Mouse (Mus musculus) WW6 (cell line): Measurements from ENCODE around the gene Ttc28.
"Not testable (repeated sequence)": the region's sequence is repeated elsewhere in the genome, so short reads cannot be mapped to it uniquely, and the experiment has no call there.

Experiments used
- DNase-seq: peaks from one replicate; pipeline ENCODE4 v3.0.0-alpha.2; 2013; ENCODE audit warnings: low read depth, low spot score

Ttc28 gene

DNA sequence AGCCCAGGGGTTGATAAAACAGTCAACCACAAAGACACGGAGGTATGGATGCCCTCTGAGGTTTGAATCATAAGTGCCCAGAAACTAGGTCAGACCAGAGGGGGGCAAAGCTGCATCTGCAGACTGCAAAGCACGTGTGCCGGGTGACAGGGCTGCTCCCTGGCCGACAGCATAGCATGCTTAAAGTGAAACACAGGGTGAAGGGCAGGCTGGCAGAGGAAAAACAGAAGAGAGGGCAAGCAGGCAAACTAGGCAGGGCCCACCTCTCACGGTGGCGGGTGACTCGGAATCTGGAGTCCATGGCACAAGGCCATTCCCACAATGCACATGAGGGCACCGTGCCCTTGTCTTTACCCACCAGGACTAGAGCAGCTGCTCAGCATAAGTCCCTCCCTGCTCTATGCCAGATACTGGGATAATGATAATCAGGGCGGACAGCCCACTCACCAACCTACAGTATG, 357.6 kb downstream of the Ttc28 start:
- no peak for DNase-seq

DNA sequence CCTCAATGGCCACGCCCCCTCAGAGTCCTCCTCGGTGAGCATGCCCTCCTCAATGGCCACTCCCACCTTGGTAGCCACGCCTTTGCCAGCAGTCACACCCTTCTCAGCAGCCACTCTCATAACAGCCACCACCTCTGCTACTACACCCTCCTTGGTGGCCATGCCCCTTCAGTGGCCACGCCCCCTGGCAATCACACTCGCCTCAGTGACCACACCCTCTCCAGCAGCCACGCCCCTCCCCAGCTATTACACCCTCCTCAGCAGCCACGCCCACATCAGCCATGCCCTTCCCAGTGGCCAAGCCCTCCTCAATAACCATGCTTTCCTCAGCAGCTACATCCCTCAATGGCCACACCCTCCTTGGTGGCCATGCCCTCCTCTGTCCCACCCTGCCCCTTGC, 359.6 kb downstream of the Ttc28 start:
- DNase-seq, result no peak

DNA sequence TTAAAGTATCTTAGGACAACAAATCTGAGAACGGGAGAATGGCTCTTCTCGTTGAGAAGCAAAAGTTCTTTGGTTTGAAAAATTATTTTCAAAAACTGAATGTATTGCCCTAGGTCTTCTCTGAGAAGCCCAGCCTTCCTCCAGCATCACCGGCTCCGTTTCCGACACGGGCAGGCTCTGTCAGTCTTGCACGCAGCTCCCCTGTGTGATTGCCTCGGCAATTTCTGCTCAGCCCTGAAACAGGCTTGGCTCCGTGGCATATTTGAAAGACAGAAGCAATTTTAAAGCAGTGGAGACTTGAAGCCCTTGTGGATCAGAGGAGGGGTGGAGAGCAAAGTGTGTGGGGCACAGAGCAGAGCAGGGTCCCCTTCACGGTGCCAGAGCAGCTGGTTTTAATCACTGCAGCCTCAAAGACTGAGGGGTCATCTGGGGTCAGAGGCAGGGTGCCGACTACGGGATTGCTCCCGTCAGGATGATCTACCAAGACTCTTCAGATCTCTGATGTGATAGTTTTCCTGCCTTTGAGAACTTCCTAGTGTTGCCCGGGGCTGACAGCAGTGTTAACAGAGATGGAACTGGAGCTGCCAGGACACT, 363.9 kb downstream of the Ttc28 start:
- no peak for DNase-seq

DNA sequence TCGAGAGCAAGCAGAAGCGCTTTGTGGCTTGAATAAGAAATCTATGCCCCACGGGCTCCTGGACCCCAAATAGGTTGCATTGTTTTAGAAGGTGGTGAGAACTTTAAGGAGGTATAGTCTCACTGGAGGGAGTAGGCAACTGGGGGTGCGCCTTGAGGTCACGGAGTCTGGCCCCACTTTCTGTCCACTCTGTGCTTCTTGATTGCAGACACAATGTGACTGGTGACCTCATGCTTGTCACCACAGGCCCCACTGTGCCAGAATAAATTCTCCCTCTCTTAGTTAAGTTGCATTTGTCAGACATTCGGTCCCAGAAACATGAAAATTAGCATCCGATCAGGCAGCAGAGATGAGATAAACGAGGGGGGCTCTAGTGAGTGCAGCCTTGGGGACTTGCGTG, 364.5 kb downstream of the Ttc28 start:
- DNase-seq, result no peak

DNA sequence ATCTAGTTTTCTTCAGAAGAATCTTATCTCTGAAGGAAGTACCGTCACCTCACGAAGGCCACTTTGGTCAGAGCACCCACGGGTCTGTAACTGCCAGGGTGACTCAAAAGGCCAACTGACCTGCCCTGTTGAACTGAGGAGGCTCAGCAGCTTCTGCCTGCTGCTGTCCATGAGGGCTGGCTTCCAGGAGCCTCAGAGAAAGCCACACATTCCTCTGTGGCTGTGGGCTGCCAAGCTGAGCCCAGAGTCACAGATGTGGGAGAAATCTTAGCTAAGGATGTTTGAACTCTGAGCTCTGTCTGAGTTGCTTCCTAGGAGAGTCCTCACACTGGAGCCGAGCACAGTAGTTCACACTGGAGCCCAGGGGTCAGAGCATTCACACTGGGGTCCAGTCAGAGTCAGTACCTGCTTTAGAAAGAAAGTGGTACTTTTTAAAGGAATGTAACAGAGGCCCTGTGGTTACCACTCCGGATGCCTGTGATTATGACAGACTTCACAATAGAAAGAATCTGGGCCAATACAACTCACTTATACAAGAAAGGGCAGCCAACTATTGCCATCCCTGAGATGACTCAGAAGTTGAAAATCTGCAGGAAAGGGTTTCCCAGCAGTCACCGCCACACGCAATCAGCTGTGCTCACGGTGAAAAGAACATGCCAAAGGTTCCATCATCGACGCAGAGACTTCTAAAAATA, 368.1 kb downstream of the Ttc28 start:
- no peak for DNase-seq

DNA sequence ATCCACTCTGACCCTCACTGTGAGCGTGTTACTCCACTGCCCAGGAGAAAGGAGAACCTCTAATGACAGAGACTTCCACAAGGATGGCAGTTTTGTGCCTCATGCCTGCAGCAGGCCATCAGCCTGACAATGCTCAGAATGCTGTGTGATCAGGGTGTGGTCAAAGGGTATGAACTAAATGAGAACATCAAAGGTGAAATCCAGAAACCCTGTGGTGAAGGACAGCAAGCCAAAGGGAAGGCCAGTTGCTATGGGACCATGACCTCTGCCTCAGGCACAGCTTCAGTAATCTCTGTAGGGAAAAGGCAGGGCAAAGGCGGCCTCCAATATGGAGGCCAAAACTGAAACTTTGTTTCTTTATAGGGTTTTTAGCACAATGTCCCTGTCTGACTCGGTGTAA, 372.5 kb downstream of the Ttc28 start:
- no peak for DNase-seq

DNA sequence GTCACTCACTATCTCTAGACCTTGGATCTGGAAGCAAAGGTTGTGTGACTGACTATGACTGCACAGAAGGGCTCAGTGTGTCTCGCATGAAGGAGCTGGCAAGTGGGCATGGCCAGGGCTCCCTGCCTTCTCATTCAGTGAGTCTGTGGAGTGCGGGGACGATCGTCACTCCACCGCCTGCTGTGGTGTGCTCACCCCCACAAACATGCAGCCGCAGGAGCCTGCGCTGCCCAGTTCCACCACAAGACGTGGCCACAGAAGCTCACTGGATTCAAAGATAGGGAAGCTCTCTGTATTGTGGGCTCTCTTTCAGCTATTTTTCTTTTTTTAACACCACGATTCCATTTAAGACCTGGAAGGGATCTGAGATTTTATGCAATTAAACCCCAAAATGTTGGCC, 374.8 kb downstream of the Ttc28 start:
- DNase-seq, result no peak

DNA sequence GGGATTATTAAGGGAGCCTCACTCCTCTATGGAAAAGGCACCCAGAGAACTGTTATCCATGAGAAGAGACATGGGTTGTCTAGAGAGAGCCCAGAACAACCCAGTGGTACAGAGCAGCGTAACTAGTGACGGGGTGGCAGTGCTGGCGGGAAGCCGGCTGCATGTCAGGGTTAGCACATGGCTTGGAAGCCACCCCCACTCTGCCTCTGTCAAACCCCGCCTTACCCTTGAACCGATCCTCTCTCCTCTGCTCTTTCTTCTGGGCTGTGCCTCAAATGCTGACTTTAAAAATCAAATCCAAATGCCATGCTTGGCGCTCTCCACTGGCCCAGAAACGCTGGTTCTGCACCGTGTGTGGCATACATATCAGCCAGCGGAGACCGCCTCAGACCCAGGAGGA, 375.2 kb downstream of the Ttc28 start:
- no peak for DNase-seq

DNA sequence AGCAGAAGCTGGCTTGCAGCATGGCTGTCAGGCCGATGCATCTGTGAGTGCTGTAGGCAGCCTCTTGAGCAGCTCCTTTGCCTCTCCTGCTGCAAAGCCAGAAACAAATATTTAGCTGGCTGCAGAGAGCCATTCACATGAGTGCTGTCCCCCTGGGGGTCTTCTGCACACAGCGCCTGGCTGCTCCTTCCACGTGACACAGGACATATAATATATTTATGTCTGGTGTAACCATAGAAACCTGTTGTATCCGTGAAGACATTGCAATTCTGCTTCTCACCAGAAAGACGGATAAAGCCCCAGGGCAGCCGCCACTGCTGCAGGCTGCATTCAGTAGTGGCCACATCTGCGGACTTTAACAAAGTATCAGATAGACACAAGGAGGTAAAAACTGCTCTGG, 376.6 kb downstream of the Ttc28 start:
- no peak for DNase-seq

DNA sequence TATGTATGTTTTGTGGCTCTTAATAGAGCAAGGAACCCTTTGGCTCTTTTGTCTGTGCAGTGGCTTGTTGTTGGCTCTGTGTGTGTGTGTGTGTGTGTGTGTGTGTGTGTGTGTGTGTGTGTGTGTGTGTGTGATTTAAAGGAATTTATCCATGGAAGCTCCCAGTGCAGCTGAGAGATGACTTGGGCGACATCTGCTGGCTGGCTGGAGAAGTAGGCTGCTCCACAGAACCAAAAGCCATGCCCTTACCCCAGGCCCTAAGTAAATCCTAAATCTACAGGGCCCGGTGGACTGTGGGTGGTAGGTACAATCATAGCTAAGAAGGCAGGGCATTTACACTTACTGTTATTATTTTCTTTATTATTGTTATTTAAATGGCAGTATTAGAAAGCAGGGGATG, 377.5 kb downstream of the Ttc28 start:
- no peak for DNase-seq

DNA sequence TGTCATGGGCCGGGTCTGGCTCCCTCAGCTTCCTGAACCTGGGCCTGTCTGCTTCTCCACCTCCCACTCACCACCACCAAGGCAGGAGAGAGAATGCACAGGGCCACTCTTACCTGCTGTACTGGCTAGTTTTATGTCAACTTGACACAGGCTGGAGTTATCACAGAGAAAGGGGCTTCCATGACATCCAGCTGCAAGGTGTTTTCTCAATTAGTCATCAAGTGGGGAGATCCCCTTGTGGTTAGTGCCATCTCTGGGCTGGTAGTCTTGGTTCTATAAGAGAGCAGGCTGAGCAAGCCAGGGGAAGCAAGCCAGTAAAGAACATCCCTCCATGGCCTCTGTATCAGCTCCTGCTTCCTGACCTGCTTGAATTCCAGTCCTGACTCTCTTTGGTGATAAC, 381.6 kb downstream of the Ttc28 start:
- not testable (repeated sequence) for DNase-seq

DNA sequence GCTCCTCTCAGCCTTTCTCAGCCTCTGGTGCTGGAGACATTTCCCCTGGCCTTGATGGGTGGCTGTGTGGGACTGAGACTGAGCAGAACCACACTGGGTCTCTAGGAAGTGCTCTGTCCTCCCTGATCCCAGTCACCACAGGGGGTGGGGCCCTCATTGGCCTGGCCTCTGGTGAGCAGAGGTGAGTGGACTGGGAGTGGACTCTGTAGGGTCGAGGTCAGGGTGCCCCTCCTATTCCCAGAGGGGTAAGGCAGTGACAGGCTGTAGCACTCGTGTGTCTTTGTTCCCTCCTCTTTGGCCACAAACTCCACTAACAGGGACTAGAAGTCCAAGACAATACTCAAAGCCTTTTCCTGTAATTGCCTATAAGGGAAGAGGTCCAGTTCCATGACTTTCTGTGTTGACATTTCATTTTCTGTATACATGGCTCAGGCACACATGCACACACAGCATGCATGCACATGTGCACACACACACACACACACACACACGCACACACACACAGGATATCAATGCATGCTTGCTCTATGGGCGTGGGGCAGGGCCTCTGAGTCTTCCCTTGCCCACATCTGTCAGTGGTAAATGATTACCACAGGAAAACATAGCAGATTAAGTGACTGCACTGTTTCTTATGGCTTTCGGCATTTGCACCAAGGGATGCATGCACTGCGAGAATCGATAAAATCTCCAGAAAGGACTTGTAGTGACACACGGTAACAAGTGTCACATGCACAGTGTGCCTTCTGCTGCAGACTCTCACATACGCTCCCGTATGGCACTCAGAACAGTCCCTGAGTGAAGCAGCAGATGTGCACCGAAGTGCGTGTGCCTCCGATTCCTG, 382.4 kb downstream of the Ttc28 start:
- no peak for DNase-seq

DNA sequence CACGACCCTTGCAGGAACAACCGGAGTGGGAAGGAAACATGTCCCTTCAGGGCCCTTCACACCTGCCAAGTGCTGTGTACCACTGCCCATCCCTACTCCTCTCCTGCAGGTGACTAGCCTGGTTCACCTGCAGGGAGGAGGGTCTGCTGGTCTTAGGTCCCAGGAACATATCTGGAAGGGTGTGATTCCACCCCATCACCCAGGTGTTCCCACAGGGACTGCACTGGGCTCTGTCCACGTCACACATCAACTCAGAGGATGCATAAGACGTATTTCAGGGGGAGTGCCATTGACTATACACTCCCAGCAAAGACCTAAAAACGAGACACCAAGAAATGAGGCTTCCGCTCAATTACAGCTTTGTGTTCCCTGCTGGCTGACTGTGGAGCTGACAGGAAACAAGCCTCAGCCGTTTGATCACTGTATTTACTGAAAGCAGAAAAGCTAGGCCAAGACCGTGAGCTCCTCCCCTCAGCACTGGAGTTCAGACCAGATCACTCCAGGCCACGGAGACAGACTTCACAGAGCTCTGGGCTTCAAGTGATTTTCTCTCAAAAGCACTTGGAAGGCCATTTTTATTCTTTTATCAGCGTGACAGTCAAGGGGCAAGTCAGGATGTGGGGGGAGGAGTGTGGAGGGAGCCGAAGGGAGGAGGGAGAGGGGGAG, 383.1 kb downstream of the Ttc28 start:
- no peak for DNase-seq

DNA sequence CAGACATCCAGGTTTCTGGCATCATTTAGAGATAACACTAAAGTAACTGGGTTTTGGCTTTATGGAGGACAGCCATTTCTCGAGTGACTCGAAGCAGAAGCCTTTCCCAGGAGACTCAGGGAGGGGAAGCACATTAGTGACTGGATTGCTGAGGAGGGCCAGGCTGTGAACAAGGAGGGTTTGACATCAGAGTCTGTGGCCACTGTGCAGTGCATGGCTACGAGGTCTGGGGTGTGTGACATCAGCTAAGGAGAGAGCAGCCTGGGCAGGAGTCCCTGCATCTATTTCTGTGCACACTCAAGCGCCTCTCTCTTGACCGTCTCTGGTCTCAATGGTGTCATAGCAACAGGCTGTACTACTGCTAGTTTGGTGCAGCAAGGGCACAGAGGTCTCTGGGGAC, 383.8 kb downstream of the Ttc28 start:
- no peak for DNase-seq

DNA sequence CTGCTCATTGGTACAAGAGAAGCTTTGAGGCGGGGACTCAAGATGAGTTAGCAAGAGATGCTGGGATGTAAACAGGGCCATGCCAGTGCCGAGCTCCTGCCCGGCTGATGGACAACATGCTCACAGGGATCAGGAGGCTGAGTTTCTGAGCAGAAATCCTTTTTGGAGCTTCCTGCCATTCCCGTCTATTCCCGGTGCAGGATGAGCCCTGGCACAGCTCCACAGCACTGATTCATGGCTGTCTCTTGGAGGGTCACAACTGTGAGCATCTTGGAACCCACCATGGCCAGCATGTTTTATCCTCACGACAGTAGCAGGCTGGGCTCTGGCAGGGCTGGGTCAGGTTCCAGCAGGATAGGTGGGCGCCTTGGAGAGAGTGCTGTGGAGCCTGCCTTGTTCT, 384.9 kb downstream of the Ttc28 start:
- no peak for DNase-seq

DNA sequence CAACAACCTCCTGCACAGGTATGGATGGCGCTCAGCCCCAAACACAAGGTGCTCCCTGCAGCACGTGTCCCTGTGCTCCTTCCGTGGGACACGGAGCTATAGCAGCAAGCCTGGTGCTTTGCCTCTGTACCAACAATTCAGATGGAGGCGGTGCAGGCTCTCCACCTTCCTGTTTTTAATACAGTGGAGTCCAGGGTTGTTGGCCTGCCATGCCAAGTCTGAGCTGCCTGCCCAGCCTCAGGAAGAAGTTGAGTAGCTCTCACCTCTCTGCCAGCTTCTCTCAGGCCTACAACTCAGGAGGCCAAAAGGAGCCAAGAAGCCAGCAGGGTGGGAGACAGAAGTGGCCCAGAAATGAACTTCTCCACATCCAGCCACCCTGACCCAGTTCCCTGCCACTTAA, 387.1 kb downstream of the Ttc28 start:
- DNase-seq, result no peak

DNA sequence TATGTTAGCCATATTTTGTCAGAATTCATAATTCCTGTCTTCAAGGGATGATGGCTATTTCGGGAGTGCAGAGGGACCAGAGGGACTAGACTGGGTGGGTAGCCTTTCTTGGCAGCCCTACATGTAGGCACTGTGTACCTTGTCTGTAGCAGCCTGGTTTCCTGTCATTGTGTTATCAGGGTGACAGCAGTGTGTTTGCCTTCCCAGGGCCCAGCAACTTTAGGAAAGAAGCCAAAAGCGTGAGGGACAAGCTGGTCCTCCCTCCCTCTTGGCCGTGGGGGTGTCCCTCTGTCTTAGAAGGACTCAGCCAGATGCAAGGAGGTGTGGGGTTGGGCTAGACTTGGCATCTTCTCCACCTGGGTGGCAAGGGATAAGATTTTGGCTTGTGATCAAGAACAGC, 387.5 kb downstream of the Ttc28 start:
- no peak for DNase-seq

DNA sequence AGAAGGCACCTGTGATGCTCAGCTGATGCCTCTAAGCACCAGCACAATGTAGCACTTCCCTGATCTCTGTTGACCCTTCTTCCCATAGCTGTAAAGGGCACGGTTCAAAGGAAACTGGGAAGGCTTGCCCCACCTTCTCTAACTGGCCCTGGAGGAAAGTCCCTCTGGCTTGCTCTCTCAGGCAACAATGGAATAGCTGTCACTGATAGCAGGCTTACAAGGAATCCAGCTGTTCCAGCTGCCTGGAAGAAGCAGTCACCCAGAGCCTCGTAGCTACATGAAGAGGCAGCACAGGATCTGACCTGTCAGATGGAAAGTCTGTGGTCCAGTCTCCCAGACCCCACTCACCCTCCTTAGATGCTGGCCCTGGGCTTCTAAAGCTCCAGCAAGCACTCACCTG, 389.2 kb downstream of the Ttc28 start:
- no peak for DNase-seq

DNA sequence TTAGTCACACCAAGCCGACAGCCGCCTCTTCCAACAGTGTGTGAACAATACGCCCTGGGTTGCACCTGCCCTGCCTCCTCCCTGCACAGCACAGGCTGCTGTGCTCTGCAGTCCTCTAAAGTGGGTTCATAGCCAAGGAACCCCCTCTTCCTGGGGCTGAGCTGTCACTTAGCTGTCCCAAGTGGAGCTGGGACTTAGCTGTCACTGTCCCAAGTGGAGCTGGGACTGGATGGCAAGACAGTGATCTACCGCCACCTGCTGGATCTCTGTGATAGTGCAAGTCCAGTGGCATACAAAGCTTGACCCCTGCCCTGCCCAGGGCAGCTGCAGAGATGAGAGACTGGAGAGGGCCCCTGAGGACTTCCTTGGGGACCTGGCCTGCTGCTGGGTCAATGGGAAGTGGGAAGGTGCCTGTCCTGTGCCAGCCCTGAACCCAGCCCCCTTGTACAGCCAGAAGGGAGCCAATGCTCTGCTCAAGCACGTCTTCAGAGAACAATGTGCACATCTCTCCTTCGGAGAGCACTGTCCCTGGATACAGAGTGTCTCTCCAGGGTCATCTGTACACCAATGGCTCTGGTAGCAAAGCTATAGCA, 390.1 kb downstream of the Ttc28 start:
- no peak for DNase-seq

DNA sequence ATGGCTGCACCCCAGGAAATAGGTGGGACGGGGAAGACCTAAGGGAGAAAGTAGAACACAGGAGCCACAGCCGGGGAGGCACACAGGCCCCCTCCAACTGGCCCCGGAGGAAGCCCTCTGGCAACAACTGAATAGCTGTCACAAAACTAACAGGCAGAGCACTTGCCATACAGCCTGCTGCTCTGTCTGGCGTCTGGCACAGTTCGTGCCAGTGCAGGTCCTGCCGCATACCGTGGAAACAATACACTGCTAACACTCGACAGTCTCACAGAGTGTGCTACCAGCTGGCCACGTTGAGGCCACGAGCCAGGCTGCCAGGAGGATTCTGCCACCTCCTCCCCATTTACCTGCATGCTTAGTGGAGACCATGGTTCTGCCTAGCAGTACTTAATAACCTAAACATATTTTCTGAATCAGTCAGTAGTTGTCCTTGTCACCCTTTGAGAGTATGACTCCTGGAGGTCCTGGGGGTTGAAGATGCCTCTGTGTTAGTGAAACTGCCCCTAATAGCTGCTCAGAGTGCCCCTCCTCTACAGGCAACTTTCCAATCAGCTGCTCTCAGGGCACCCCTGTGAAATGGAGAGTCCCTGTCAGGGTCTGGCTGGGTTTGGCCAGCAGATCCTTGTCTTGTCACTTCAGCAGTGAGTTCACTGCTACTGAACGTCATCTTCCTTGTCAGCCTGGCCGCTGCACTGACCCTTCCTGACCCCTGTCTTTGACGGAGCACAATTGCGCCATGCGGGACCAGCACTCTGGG, 390.8 kb downstream of the Ttc28 start:
- no peak for DNase-seq

DNA sequence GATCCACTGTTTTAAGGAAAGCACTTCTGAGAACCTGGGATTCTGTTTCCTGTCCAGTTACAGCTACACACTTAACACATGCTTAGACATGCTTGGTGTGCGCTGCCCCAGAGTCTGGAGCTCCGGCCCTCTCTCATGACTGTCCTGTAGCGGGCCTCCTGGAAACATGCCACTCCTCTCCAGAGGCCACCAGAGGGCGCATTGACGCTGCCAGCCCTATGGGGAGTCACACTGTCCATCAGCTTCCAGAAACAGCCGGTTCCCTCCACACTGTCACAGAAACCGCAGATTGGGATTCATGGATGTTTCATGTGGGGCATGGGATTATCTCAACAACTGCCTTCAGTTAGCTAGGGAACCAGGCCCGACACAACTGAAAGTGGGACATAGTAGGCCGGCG, 394.0 kb downstream of the Ttc28 start:
- DNase-seq, result peak; percentile 49
